Mouse (Mus musculus) layer of hippocampus, postnatal 25 days (tissue): ENCODE results near the gene Plekhg5. TPM values are rescaled to one million over a fixed set of nuclear protein-coding genes. Genes with fewer than 3 reads are reported as not detected.
A peak's percentile ranks its signal among the peaks of the same experiment; 100 is the strongest.
"Not testable (repeated sequence)": the region's sequence is repeated elsewhere in the genome, so short reads cannot be mapped to it uniquely, and the experiment has no call there.

ENCODE experiments used
- DNase-seq, 2 experiments: peaks; one replicate each; pipeline ENCODE4 v3.0.0; 2022; ENCODE audit warnings: mixed read lengths in 2 of 2, low spot score in 1 of 2; ENCODE audit errors: extremely low spot score in 1 of 2
- total RNA-seq, 2 experiments: library from RNA; stranded (reverse); gene quantifications; 2 replicates each; pipeline ENCODE4 v1.2.3; 2021

Gene Plekhg5
- total RNA-seq, result 100 to 1,000 TPM; 128 to 173 TPM

GRCm38 (mm10) chr4:152072121-152072601 lies at the start of gene Plekhg5:
Plekhg5 (plus strand) TSS chr4:152072498.
- DNase-seq, result peak in 1 of 2 experiments; percentile 22

GRCm38 (mm10) chr4:152022506-152022905 lies 49.8 kb upstream of the Plekhg5 start:
- DNase-seq, result no peak

- no peak for DNase-seq
Observed at GRCm38 (mm10) chr4:152024525-152024924, 47.8 kb upstream of the Plekhg5 start.

- no peak for DNase-seq
Observed at GRCm38 (mm10) chr4:152026751-152027508, 45.4 kb upstream of the Plekhg5 start.

- peak; percentile 84 to 85 for DNase-seq
Observed at GRCm38 (mm10) chr4:152027524-152027923, 44.8 kb upstream of the Plekhg5 start, which contains the start of gene Zbtb48. Zbtb48 (minus strand) TSS chr4:152027671.

GRCm38 (mm10) chr4:152028456-152028855 lies 43.8 kb upstream of the Plekhg5 start:
- DNase-seq, result no peak

GRCm38 (mm10) chr4:152029087-152029486 lies 43.2 kb upstream of the Plekhg5 start:
- DNase-seq, result no peak

GRCm38 (mm10) chr4:152029997-152030396 lies 42.3 kb upstream of the Plekhg5 start:
- DNase-seq, result no peak

- no peak for DNase-seq
Observed at GRCm38 (mm10) chr4:152032922-152033321, 39.4 kb upstream of the Plekhg5 start.

GRCm38 (mm10) chr4:152036464-152036863 lies 35.8 kb upstream of the Plekhg5 start:
- not testable (repeated sequence) for DNase-seq

- DNase-seq, result no peak
Observed at GRCm38 (mm10) chr4:152038225-152038984, 33.9 kb upstream of the Plekhg5 start, which contains the start of gene Tas1r1. Tas1r1 (minus strand) TSS chr4:152038568.

GRCm38 (mm10) chr4:152038985-152039830 lies 33.1 kb upstream of the Plekhg5 start, which contains the start of gene Nol9:
Nol9 (plus strand) TSS chr4:152039321.
- DNase-seq, result peak; percentile 95 to 97

- DNase-seq, result no peak
Observed at GRCm38 (mm10) chr4:152039831-152040310, 32.4 kb upstream of the Plekhg5 start.

GRCm38 (mm10) chr4:152041924-152042641 lies 30.2 kb upstream of the Plekhg5 start:
- DNase-seq, result no peak

- no peak for DNase-seq
Observed at GRCm38 (mm10) chr4:152043171-152043570, 29.1 kb upstream of the Plekhg5 start.

GRCm38 (mm10) chr4:152044609-152045008 lies 27.7 kb upstream of the Plekhg5 start:
- no peak for DNase-seq

GRCm38 (mm10) chr4:152062390-152063110 lies 9.7 kb upstream of the Plekhg5 start:
- DNase-seq, result no peak

- DNase-seq, result no peak
Observed at GRCm38 (mm10) chr4:152067280-152067679, 5.0 kb upstream of the Plekhg5 start.
